Mouse (Mus musculus) urinary bladder, postnatal 36 days (tissue): ENCODE measurements around the gene Zfp64.

ENCODE experiments used
- DNase-seq, 2 experiments: peaks; one replicate each; pipeline ENCODE4 v3.0.0; 2022; ENCODE audit warnings: low spot score in 2 of 2, mixed read lengths in 1 of 2

Zfp64 gene

GRCm38 (mm10) chr2:168954835-168955716 lies at the start of gene Zfp64:
Zfp64 (minus strand) TSS chr2:168955587.
- peak; percentile 80 to 86 for DNase-seq

GRCm38 (mm10) chr2:168992642-168993420 lies 37.4 kb upstream of the Zfp64 start:
- DNase-seq: no peak

GRCm38 (mm10) chr2:168990957-168991356 lies 35.6 kb upstream of the Zfp64 start:
- no peak for DNase-seq

- no peak for DNase-seq
Observed at GRCm38 (mm10) chr2:168990061-168990753, 34.8 kb upstream of the Zfp64 start.

- DNase-seq: no peak
Observed at GRCm38 (mm10) chr2:168988056-168988455, 32.7 kb upstream of the Zfp64 start.

GRCm38 (mm10) chr2:168987421-168987820 lies 32.0 kb upstream of the Zfp64 start:
- DNase-seq: no peak

GRCm38 (mm10) chr2:168981951-168982350 lies 26.6 kb upstream of the Zfp64 start:
- no peak for DNase-seq

- DNase-seq: no peak
Observed at GRCm38 (mm10) chr2:168981448-168981847, 26.1 kb upstream of the Zfp64 start.

GRCm38 (mm10) chr2:168980859-168981258 lies 25.5 kb upstream of the Zfp64 start:
- peak; percentile 18 to 26 for DNase-seq

- no peak for DNase-seq
Observed at GRCm38 (mm10) chr2:168979742-168980141, 24.4 kb upstream of the Zfp64 start.

GRCm38 (mm10) chr2:168978031-168978430 lies 22.6 kb upstream of the Zfp64 start:
- no peak for DNase-seq

- no peak for DNase-seq
Observed at GRCm38 (mm10) chr2:168970131-168970530, 14.7 kb upstream of the Zfp64 start.

- DNase-seq: no peak
Observed at GRCm38 (mm10) chr2:168968136-168968925, 12.9 kb upstream of the Zfp64 start.

GRCm38 (mm10) chr2:168966525-168966924 lies 11.1 kb upstream of the Zfp64 start:
- no peak for DNase-seq

GRCm38 (mm10) chr2:168964849-168965248 lies 9.5 kb upstream of the Zfp64 start:
- DNase-seq: no peak

GRCm38 (mm10) chr2:168961729-168962666 lies 6.6 kb upstream of the Zfp64 start:
- no peak for DNase-seq

- no peak for DNase-seq
Observed at GRCm38 (mm10) chr2:168960814-168961213, 5.4 kb upstream of the Zfp64 start.

- DNase-seq: no peak
Observed at GRCm38 (mm10) chr2:168959339-168959885, 4.0 kb upstream of the Zfp64 start.

- no peak for DNase-seq
Observed at GRCm38 (mm10) chr2:168955850-168956346, 511 bp upstream of the Zfp64 start.

GRCm38 (mm10) chr2:168954376-168954775 lies 1.0 kb downstream of the Zfp64 start:
- no peak for DNase-seq
